Mouse (Mus musculus): ENCODE data around the gene Gm42791. TPM values are rescaled to one million over a fixed set of nuclear protein-coding genes. Genes with fewer than 3 reads are reported as not detected.

Gene Gm42791
- polyA plus RNA-seq, 1 experiment from 2014 or later, result 3.3 TPM

- no peaks in the 10 kb centered on the region for H3K27me3 ChIP-seq
- no peak overlapping the region for H3K4me3 ChIP-seq
- no peak overlapping the region for H3K27ac ChIP-seq
- no peaks in the 10 kb centered on the region for H3K9me3 ChIP-seq
- no peak for ATAC-seq (ENCODE audit: borderline replicate concordance, extremely low read depth, low FRiP score, low TSS enrichment)
- peaks cover 11% of the 10 kb centered on the region for H3K4me1 ChIP-seq
- H3K4me2 ChIP-seq, result no peak overlapping the region
- no peaks in the 10 kb centered on the region for H3K36me3 ChIP-seq
- 81% methylated on average over 2 of the region's 2 CpGs for WGBS
- H3K9ac ChIP-seq, result no peak overlapping the region
Observed at GRCm38 (mm10) chr5:148945735-148946134, 49.2 kb downstream of the Gm42791 start.

GRCm38 (mm10) chr5:148944024-148944423, 50.9 kb downstream of the Gm42791 start:
- no peak for ATAC-seq (ENCODE audit: borderline replicate concordance, extremely low read depth, low FRiP score, low TSS enrichment)
- WGBS, result 38% methylated on average over 8 of the region's 8 CpGs
- no peaks in the 10 kb centered on the region for H3K36me3 ChIP-seq
- no peaks in the 10 kb centered on the region for H3K9me3 ChIP-seq
- H3K4me2 ChIP-seq, result no peak overlapping the region
- no peak overlapping the region for H3K4me3 ChIP-seq
- H3K4me1 ChIP-seq, result no peaks in the 10 kb centered on the region
- no peak overlapping the region for H3K9ac ChIP-seq
- H3K27ac ChIP-seq, result no peak overlapping the region
- no peaks in the 10 kb centered on the region for H3K27me3 ChIP-seq

DNA sequence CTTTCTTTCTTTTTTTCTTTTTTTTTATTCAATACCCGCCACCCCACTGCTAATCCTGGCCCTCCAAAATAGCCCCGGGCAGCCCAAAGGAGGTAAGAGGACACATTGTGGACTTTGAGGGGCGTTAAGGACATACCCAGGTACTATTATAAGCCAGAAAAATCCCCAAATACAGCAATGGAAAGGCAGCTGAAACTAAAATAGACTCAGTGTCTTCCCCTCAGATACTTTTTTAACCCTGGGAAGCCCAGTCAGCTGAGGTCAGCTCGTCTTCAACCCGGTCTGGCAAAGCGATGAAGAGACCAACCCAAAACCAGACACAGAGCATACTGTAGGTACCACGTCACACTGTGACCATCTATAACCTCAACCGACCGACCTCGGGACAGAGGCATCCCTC, 51.5 kb downstream of the Gm42791 start:
- Histone ChIP-seq H3K9ac (no peak overlapping the region), H3K27me3 (no peaks in the 10 kb centered on the region), H3K36me3 (no peaks in the 10 kb centered on the region), H3K9me3 (no peaks in the 10 kb centered on the region), H3K4me2 (no peak overlapping the region), H3K27ac (no peak overlapping the region), H3K4me1 (no peaks in the 10 kb centered on the region), H3K4me3 (no peak overlapping the region)
- 82% methylated on average over 10 of the region's 10 CpGs for WGBS
- ATAC-seq (ENCODE audit: borderline replicate concordance, extremely low read depth, low FRiP score, low TSS enrichment), result no peak

- Histone ChIP-seq H3K4me3 (no peak overlapping the region), H3K4me2 (no peak overlapping the region), H3K4me1 (no peaks in the 10 kb centered on the region), H3K9ac (no peak overlapping the region), H3K27me3 (no peaks in the 10 kb centered on the region), H3K36me3 (no peaks in the 10 kb centered on the region), H3K27ac (no peak overlapping the region), H3K9me3 (no peaks in the 10 kb centered on the region)
- WGBS, result 73% methylated on average over 11 of the region's 11 CpGs
- no peak for ATAC-seq (ENCODE audit: borderline replicate concordance, extremely low read depth, low FRiP score, low TSS enrichment)
Observed at GRCm38 (mm10) chr5:148942957-148943356, 52.0 kb downstream of the Gm42791 start.

DNA sequence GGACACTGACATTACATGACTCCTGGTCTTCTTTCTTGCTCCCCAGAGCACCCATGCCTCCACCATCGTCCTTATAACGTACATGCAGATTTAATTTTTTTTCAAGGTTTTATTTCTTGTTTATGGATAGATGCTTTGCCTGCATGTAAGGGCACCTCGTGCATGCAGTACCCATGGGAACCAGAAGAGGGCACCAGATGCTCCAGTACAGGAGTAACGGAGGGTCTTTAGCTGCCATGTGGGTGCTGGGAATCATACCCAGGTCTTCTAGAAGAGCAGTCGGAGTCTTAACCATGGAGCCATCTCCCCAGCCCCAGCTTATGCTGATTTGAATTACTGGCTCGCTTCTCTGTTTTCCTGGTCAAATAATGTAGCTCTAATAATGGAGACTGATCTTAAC, 52.6 kb downstream of the Gm42791 start:
- Histone ChIP-seq H3K9me3 (no peaks in the 10 kb centered on the region), H3K4me3 (no peak overlapping the region), H3K4me2 (no peak overlapping the region), H3K36me3 (no peaks in the 10 kb centered on the region), H3K9ac (no peak overlapping the region), H3K27ac (no peak overlapping the region), H3K27me3 (no peaks in the 10 kb centered on the region), H3K4me1 (no peaks in the 10 kb centered on the region)
- WGBS, result 93% methylated on average over 6 of the region's 6 CpGs
- no peak for ATAC-seq (ENCODE audit: borderline replicate concordance, extremely low read depth, low FRiP score, low TSS enrichment)

- Histone ChIP-seq H3K4me1 (no peaks in the 10 kb centered on the region), H3K27me3 (no peaks in the 10 kb centered on the region), H3K4me2 (no peak overlapping the region), H3K36me3 (no peaks in the 10 kb centered on the region), H3K27ac (no peak overlapping the region), H3K9ac (no peak overlapping the region), H3K4me3 (no peak overlapping the region), H3K9me3 (no peaks in the 10 kb centered on the region)
- WGBS, result 82% methylated on average over 10 of the region's 10 CpGs
- ATAC-seq (ENCODE audit: borderline replicate concordance, extremely low read depth, low FRiP score, low TSS enrichment), result no peak
Observed at GRCm38 (mm10) chr5:148941867-148942266, 53.1 kb downstream of the Gm42791 start.

- peak; percentile 39; the same call in 1 of the 2 replicates for ATAC-seq (ENCODE audit: borderline replicate concordance, extremely low read depth, low FRiP score, low TSS enrichment)
- no peak overlapping the region for H3K4me2 ChIP-seq
- no peaks in the 10 kb centered on the region for H3K36me3 ChIP-seq
- no peak overlapping the region for H3K4me3 ChIP-seq
- no peaks in the 10 kb centered on the region for H3K9me3 ChIP-seq
- no peak overlapping the region for H3K9ac ChIP-seq
- H3K27me3 ChIP-seq, result no peaks in the 10 kb centered on the region
- WGBS, result 55% methylated on average over 11 of the region's 11 CpGs
- H3K27ac ChIP-seq, result no peak overlapping the region
- H3K4me1 ChIP-seq, result 0 out of 2 replicates have a peak, but pooled peaks cover 4% of the 10 kb centered on the region
Observed at GRCm38 (mm10) chr5:148939948-148940382, 55.0 kb downstream of the Gm42791 start.

DNA sequence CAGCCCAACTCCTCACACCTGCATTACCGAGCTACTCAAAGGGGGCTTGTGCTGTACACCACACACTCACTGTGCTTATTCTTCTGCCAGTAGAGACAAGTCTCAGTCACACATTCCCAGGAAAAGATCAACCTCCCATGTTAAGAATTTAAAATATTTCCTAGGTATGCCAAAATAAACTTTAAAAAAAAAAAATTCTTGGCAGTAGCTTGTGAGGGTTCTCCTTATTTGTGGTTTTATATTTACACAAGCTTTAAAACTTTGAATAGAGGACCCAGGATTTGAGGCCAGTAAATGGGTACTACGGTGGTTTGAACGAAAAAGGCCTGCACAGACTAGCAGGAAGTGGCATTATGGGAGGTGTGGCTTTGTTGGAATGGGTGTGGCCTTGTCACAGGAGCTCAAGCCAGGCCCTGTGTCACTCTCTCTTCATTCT, 58.4 kb downstream of the Gm42791 start:
- peak overlapping the region; percentile 62 for H3K27ac ChIP-seq
- ATAC-seq (ENCODE audit: borderline replicate concordance, extremely low read depth, low FRiP score, low TSS enrichment), result no peak
- H3K4me2 ChIP-seq, result no peak overlapping the region
- WGBS, result 23% methylated on average over 3 of the region's 3 CpGs
- 0 out of 2 replicates have a peak, but pooled peaks cover 4% of the 10 kb centered on the region for H3K4me1 ChIP-seq
- no peaks in the 10 kb centered on the region for H3K9me3 ChIP-seq
- no peaks in the 10 kb centered on the region for H3K27me3 ChIP-seq
- H3K9ac ChIP-seq, result no peak overlapping the region
- H3K36me3 ChIP-seq, result no peaks in the 10 kb centered on the region
- H3K4me3 ChIP-seq, result no peak overlapping the region

- ATAC-seq (ENCODE audit: borderline replicate concordance, extremely low read depth, low FRiP score, low TSS enrichment), result no peak
- Histone ChIP-seq H3K4me2 (no peak overlapping the region), H3K27ac (peak overlapping the region; percentile 62), H3K27me3 (no peaks in the 10 kb centered on the region), H3K9ac (no peak overlapping the region), H3K9me3 (no peaks in the 10 kb centered on the region), H3K4me1 (0 out of 2 replicates have a peak, but pooled peaks cover 4% of the 10 kb centered on the region), H3K36me3 (no peaks in the 10 kb centered on the region), H3K4me3 (no peak overlapping the region)
- WGBS, result 82% methylated on average over 6 of the region's 6 CpGs
Observed at GRCm38 (mm10) chr5:148935871-148936270, 59.1 kb downstream of the Gm42791 start.

DNA sequence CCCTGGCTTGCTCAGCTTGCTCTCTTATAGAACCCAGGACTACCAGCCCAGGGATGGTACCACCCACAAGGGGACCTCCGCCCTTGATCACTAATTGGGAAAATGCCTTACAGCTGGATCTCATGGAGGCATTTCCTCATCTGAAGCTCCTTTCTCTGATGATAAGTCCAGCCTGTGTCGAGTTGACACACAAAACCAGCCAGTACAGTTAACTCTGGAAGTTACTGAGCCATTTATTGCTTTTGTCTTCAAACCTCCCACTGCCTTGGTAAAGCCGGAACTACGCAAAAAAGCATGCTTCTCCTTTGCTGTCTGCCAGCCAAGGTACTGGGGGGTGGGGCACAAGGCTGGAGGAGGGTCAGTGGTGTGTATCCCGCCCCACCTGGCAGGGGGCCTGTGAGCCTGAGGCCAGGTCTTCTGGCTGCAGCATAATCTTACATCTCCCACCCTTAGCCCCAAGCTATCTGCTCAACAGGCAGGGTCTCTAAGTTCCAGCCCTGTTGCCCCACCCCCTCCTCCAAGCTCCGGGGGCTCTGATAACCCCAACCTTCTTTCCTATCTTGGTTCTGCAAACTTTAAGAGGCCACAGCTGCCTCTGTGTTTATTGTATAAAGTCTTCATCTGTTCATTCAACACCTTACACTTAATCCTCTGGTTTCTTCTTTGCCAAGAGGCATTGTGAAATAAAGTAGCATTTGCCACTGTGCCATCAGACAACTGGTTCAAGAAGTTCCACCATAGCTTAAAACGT, 59.7 kb downstream of the Gm42791 start:
- Histone ChIP-seq H3K9me3 (no peaks in the 10 kb centered on the region), H3K36me3 (no peaks in the 10 kb centered on the region), H3K27ac (no peak overlapping the region), H3K4me1 (0 out of 2 replicates have a peak, but pooled peaks cover 4% of the 10 kb centered on the region), H3K4me2 (no peak overlapping the region), H3K9ac (no peak overlapping the region), H3K27me3 (no peaks in the 10 kb centered on the region), H3K4me3 (no peak overlapping the region)
- no peak for ATAC-seq (ENCODE audit: borderline replicate concordance, extremely low read depth, low FRiP score, low TSS enrichment)
- WGBS, result 57% methylated on average over 7 of the region's 7 CpGs

GRCm38 (mm10) chr5:148934457-148934856, 60.5 kb downstream of the Gm42791 start:
- Histone ChIP-seq H3K9ac (no peak overlapping the region), H3K4me1 (0 out of 2 replicates have a peak, but pooled peaks cover 4% of the 10 kb centered on the region), H3K4me2 (no peak overlapping the region), H3K4me3 (no peak overlapping the region), H3K9me3 (no peaks in the 10 kb centered on the region), H3K36me3 (no peaks in the 10 kb centered on the region), H3K27ac (no peak overlapping the region), H3K27me3 (no peaks in the 10 kb centered on the region)
- no peak for ATAC-seq (ENCODE audit: borderline replicate concordance, extremely low read depth, low FRiP score, low TSS enrichment)
- 47% methylated on average over 6 of the region's 6 CpGs for WGBS

GRCm38 (mm10) chr5:148933767-148934166, 61.2 kb downstream of the Gm42791 start:
- H3K9me3 ChIP-seq, result no peaks in the 10 kb centered on the region
- H3K27ac ChIP-seq, result no peak overlapping the region; the same call in 1 of the 2 replicates
- H3K27me3 ChIP-seq, result no peaks in the 10 kb centered on the region
- WGBS, result 38% methylated on average over 8 of the region's 8 CpGs
- no peaks in the 10 kb centered on the region for H3K36me3 ChIP-seq
- H3K4me3 ChIP-seq, result no peak overlapping the region
- no peak overlapping the region for H3K9ac ChIP-seq
- no peak for ATAC-seq (ENCODE audit: borderline replicate concordance, extremely low read depth, low FRiP score, low TSS enrichment)
- no peak overlapping the region for H3K4me2 ChIP-seq
- H3K4me1 ChIP-seq, result peaks cover 9% of the 10 kb centered on the region

All from lung, embryonic 15.5 days (tissue).